Mouse (Mus musculus): Measurements from ENCODE around the gene Sart1. TPM values are rescaled to one million over a fixed set of nuclear protein-coding genes. Genes with fewer than 3 reads are reported as not detected.

The Sart1 gene
- total RNA-seq (2023) = 200 TPM

GRCm38 (mm10) chr19:5388588-5389242, at the start of gene Sart1:
TSS of gene Sart1 (minus strand) at chr19:5388703.

GRCm38 (mm10) chr19:5424782-5425741, 36.6 kb upstream of the Sart1 start, which contains the start of the genes Drap1 and AI837181:
TSS of gene Drap1 (minus strand) at chr19:5424979.
TSS of gene AI837181 (plus strand) at chr19:5425144.

GRCm38 (mm10) chr19:5402293-5402692, 13.8 kb upstream of the Sart1 start, which contains the start of gene Tsga10ip:
TSS of gene Tsga10ip (minus strand) at chr19:5402526.

GRCm38 (mm10) chr19:5367053-5367359, 21.5 kb downstream of the Sart1 start, which contains the start of gene Banf1:
TSS of gene Banf1 (minus strand) at chr19:5367168.

GRCm38 (mm10) chr19:5366175-5367052, 22.1 kb downstream of the Sart1 start, which contains the start of gene Eif1ad:
TSS of gene Eif1ad (plus strand) at chr19:5366741.

GRCm38 (mm10) chr19:5349502-5349873, 39.0 kb downstream of the Sart1 start, which contains the start of gene Cst6:
TSS of gene Cst6 (minus strand) at chr19:5349574.

GRCm38 (mm10) chr19:5335441-5335840, 53.1 kb downstream of the Sart1 start, which contains the start of gene Catsper1:
TSS of gene Catsper1 (plus strand) at chr19:5335741.

Other genes starting within 250 kb of the Sart1 start
- gene Pacs1, start 115.6 kb downstream of the Sart1 start, total RNA-seq (2023) = 132 TPM
- gene Sf3b2, start 93.2 kb downstream of the Sart1 start, total RNA-seq (2023) = 247 TPM
- gene Gal3st3, start 90.4 kb downstream of the Sart1 start, total RNA-seq (2023) = not detected
- gene Catsper1, start 53.0 kb downstream of the Sart1 start, total RNA-seq (2023) = not detected
- gene Cst6, start 39.1 kb downstream of the Sart1 start, total RNA-seq (2023) = not detected
- 41.9 TPM for gene Eif1ad, start 22.0 kb downstream of the Sart1 start, total RNA-seq (2023)
- 106 TPM for gene Banf1, start 21.5 kb downstream of the Sart1 start, total RNA-seq (2023)
- gene Tsga10ip, start 13.8 kb upstream of the Sart1 start, total RNA-seq (2023) = 1.4 TPM
- gene Drap1, start 36.3 kb upstream of the Sart1 start, total RNA-seq (2023) = 174 TPM
- gene AI837181, start 36.4 kb upstream of the Sart1 start, total RNA-seq (2023) = 61.4 TPM
- gene Fosl1, start 58.8 kb upstream of the Sart1 start, total RNA-seq (2023) = 0.71 TPM
- 7.5 TPM for gene Ccdc85b, start 69.2 kb upstream of the Sart1 start, total RNA-seq (2023)
- 76.3 TPM for gene Fibp, start 71.9 kb upstream of the Sart1 start, total RNA-seq (2023)
- 54.6 TPM for gene Ctsw, start 79.8 kb upstream of the Sart1 start, total RNA-seq (2023)
- 1.6 TPM for gene Efemp2, start 85.3 kb upstream of the Sart1 start, total RNA-seq (2023)
- gene Mus81, start 99.7 kb upstream of the Sart1 start, total RNA-seq (2023) = 47.9 TPM
- gene Cfl1, start 101.8 kb upstream of the Sart1 start, total RNA-seq (2023) = 1,409 TPM
- 1.4 TPM for gene 1700020D05Rik, start 115.1 kb upstream of the Sart1 start, total RNA-seq (2023)
- gene Snx32, start 121.8 kb upstream of the Sart1 start, total RNA-seq (2023) = 6.6 TPM
- gene Ovol1, start 171.9 kb upstream of the Sart1 start, total RNA-seq (2023) = not detected
- gene Ap5b1, start 179.3 kb upstream of the Sart1 start, total RNA-seq (2023) = 24.4 TPM
- 97.8 TPM for gene Rnaseh2c, start 213.2 kb upstream of the Sart1 start, total RNA-seq (2023)
- gene Kat5, start 221.5 kb upstream of the Sart1 start, total RNA-seq (2023) = 120 TPM
- gene Rela, start 248.8 kb upstream of the Sart1 start, total RNA-seq (2023) = 154 TPM